Mouse (Mus musculus): ENCODE measurements around the gene Fermt3. TPM values are rescaled to one million over a fixed set of nuclear protein-coding genes. Genes with fewer than 3 reads are reported as not detected.
A peak's percentile ranks its signal among the peaks of the same experiment; 100 is the strongest.

The Fermt3 gene
- 106 and 107 TPM in 2 replicates for polyA plus RNA-seq (2015; fragmentation: Nextera tagmentation; extraction: Ambion mirVana)

- WGBS (ENCODE audit: insufficient replicate concordance), result 9% methylated on average over 5 of the region's 5 CpGs
- peak within 1 kb of the TSS; percentile 74 for H3K4me3 ChIP-seq (replicated peaks)
- peak; percentile 74 for DNase-seq
Measured at GRCm38 (mm10) chr19:7019191-7019590, at the start of gene Fermt3. TSS of gene Fermt3 (minus strand) at chr19:7019469.

GRCm38 (mm10) chr19:7068136-7068535, 48.9 kb upstream of the Fermt3 start:
- Histone ChIP-seq H3K4me3 (replicated peaks) (peak overlapping the region; percentile 21; the same call in 1 of the 2 replicates), H3K9me3 (replicated peaks) (no peaks in the 10 kb centered on the region), H3K4me2 (peak overlapping the region; percentile 60), H3K27me3 (peaks cover 51% of the 10 kb centered on the region), H3K9ac (peak overlapping the region; percentile 56; the same call in 1 of the 2 replicates), H3K4me1 (replicated peaks) (peaks cover 46% of the 10 kb centered on the region), H3K27ac (no peak overlapping the region; the same call in 1 of the 2 replicates), H3K36me3 (no peaks in the 10 kb centered on the region)
- ATAC-seq (ENCODE audit: low read depth) (no peak), DNase-seq (no peak)
- WGBS (ENCODE audit: insufficient replicate concordance), result 7% methylated on average over 14 of the region's 14 CpGs

More at GRCm38 (mm10) chr19:7019191-7019590, at the start of gene Fermt3:
- H3K9me3 ChIP-seq (replicated peaks), result no peaks in the 10 kb centered on the region
- H3K27ac ChIP-seq, result peak within 1 kb of the TSS; percentile 98
- peak; percentile 83 for ATAC-seq (ENCODE audit: low read depth)
- H3K9ac ChIP-seq, result peak within 1 kb of the TSS; percentile 92
- H3K4me1 ChIP-seq (replicated peaks), result peaks cover 53% of the 10 kb centered on the region
- peaks cover 73% of the 10 kb centered on the region for H3K36me3 ChIP-seq
- peak within 1 kb of the TSS; percentile 89 for H3K4me2 ChIP-seq
- H3K27me3 ChIP-seq, result no peaks in the 10 kb centered on the region

DNA sequence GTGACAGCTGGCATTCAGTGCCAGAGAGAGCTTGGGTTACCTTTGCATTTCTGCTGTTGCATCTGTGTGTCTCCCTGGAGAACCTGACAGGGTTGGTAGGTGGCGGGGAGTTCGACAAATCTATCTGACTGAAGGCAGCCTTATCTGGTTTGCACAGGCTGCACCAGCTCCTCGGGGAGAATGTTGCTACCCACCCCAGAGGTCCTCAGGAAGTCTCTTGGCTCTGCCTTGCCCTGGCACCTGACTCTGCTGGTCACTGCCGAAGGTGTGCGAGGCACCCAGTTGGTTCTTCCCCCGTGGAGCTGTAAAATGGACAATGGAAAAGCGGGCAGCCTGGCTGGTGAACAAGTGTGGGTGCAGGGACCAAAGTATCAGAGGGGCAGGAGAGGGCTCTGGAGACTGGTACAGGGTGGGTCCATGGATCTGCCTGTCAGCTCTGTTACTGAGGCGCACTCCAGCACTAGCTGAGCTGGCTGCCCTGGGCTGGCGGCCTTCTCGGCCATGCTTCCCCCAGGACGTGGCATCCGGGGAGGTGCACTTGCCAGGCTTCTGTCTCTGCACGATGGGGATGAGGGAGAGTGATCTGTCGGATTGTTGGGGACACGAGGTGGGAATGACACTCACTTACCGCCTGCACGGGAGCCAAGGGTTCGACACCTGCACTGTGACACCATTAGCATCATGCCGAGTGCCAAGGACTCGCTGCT, 48.2 kb upstream of the Fermt3 start:
- ATAC-seq (ENCODE audit: low read depth), result peak; percentile 86
- Histone ChIP-seq H3K9me3 (replicated peaks) (no peaks in the 10 kb centered on the region), H3K36me3 (no peaks in the 10 kb centered on the region), H3K27me3 (peaks cover 48% of the 10 kb centered on the region), H3K4me2 (peak overlapping the region; percentile 60), H3K4me3 (replicated peaks) (peak overlapping the region; percentile 21), H3K9ac (peak overlapping the region; percentile 56), H3K4me1 (replicated peaks) (peaks cover 43% of the 10 kb centered on the region), H3K27ac (peak overlapping the region; percentile 71)
- peak; percentile 66 for DNase-seq
- 22% methylated on average over 20 of the region's 20 CpGs for WGBS (ENCODE audit: insufficient replicate concordance)

DNA sequence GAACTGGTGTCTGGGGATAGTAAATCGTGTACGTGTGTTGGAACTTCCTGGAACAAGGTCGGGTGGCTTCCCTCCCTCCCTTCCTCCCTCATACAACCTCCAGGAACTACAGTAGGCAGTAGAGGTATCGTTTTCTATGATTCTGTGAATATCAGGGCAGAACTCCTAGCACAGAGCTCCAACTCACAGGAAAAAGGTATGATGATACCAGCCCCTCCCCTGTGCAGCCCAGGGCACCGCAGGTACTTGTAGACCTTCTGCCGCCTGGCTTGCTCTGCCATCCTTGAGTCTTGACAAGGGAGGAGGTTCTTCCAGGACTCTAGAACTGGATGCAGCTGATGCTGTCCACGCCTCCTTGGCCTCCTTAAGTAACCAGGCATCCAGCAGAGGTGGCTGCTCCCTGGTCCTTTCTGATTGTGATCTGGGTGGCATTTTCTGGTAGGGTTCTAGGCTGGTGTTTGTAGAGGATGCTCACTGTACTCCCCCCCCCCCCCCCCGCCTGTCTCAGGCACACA, 47.6 kb upstream of the Fermt3 start:
- Histone ChIP-seq H3K4me3 (replicated peaks) (peak overlapping the region; percentile 21; the same call in 1 of the 2 replicates), H3K27ac (peak overlapping the region; percentile 71), H3K4me2 (peak overlapping the region; percentile 60), H3K27me3 (peaks cover 42% of the 10 kb centered on the region), H3K9me3 (replicated peaks) (no peaks in the 10 kb centered on the region), H3K4me1 (replicated peaks) (peaks cover 44% of the 10 kb centered on the region), H3K36me3 (no peaks in the 10 kb centered on the region), H3K9ac (peak overlapping the region; percentile 47; the same call in 1 of the 2 replicates)
- DNase-seq (no peak), ATAC-seq (ENCODE audit: low read depth) (peak; percentile 53)
- whole genome bisulfite sequencing (ENCODE audit: insufficient replicate concordance), result 24% methylated on average over 7 of the region's 8 CpGs

GRCm38 (mm10) chr19:7066034-7066827, 47.0 kb upstream of the Fermt3 start:
- no peak for ATAC-seq (ENCODE audit: low read depth)
- Histone ChIP-seq H3K9ac (peak overlapping the region; percentile 47), H3K27ac (peak overlapping the region; percentile 71), H3K4me3 (replicated peaks) (no peak overlapping the region), H3K36me3 (no peaks in the 10 kb centered on the region), H3K4me2 (peak overlapping the region; percentile 60), H3K9me3 (replicated peaks) (no peaks in the 10 kb centered on the region), H3K27me3 (peaks cover 37% of the 10 kb centered on the region), H3K4me1 (replicated peaks) (peaks cover 50% of the 10 kb centered on the region)
- DNase-seq, result no peak
- 39% methylated on average over 15 of the region's 15 CpGs for WGBS (ENCODE audit: insufficient replicate concordance)

DNA sequence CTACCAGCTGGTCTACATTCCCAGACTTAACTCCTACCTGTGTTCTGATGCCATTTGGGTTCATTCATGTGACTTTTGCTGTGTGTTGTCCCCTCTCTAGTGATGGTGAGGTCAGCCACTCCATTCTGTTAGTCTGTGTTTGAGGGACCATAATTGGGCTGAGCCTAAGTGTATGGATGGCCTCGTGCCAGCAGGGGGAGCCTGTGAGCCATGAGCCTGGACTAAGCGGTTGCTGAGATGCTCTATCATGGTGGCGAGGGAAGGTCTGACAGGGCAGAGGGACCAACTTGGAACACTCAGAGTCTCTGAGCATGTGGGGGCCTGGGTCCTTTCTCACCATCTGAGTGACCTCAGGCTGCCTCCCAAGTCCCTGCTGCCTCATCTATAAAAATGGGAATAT, 45.3 kb upstream of the Fermt3 start:
- 6% methylated on average over 3 of the region's 3 CpGs for WGBS (ENCODE audit: insufficient replicate concordance)
- Histone ChIP-seq H3K27ac (no peak overlapping the region), H3K27me3 (peaks cover 20% of the 10 kb centered on the region), H3K4me3 (replicated peaks) (no peak overlapping the region), H3K36me3 (no peaks in the 10 kb centered on the region), H3K9me3 (replicated peaks) (no peaks in the 10 kb centered on the region), H3K4me1 (replicated peaks) (peaks cover 43% of the 10 kb centered on the region), H3K9ac (no peak overlapping the region), H3K4me2 (no peak overlapping the region)
- ATAC-seq (ENCODE audit: low read depth) (peak; percentile 30; the same call in 1 of the 2 replicates), DNase-seq (peak; percentile 68)

- 81% methylated on average over 8 of the region's 8 CpGs for WGBS (ENCODE audit: insufficient replicate concordance)
- Histone ChIP-seq H3K9ac (no peak overlapping the region), H3K27ac (no peak overlapping the region), H3K9me3 (replicated peaks) (no peaks in the 10 kb centered on the region), H3K4me1 (replicated peaks) (peaks cover 38% of the 10 kb centered on the region), H3K4me3 (replicated peaks) (no peak overlapping the region), H3K27me3 (0 out of 2 replicates have a peak, but pooled peaks cover 5% of the 10 kb centered on the region), H3K36me3 (no peaks in the 10 kb centered on the region), H3K4me2 (no peak overlapping the region)
- DNase-seq, result no peak
- no peak for ATAC-seq (ENCODE audit: low read depth)
Measured at GRCm38 (mm10) chr19:7062916-7063315, 43.6 kb upstream of the Fermt3 start.

GRCm38 (mm10) chr19:7062110-7062509, 42.8 kb upstream of the Fermt3 start:
- H3K4me2 ChIP-seq, result no peak overlapping the region
- H3K4me1 ChIP-seq (replicated peaks), result peaks cover 38% of the 10 kb centered on the region
- 79% methylated on average over 5 of the region's 5 CpGs for WGBS (ENCODE audit: insufficient replicate concordance)
- H3K4me3 ChIP-seq (replicated peaks), result no peak overlapping the region
- no peaks in the 10 kb centered on the region for H3K36me3 ChIP-seq
- no peaks in the 10 kb centered on the region for H3K27me3 ChIP-seq
- ATAC-seq (ENCODE audit: low read depth) (no peak), DNase-seq (no peak)
- H3K9ac ChIP-seq, result no peak overlapping the region
- no peaks in the 10 kb centered on the region for H3K9me3 ChIP-seq (replicated peaks)
- H3K27ac ChIP-seq, result no peak overlapping the region

DNA sequence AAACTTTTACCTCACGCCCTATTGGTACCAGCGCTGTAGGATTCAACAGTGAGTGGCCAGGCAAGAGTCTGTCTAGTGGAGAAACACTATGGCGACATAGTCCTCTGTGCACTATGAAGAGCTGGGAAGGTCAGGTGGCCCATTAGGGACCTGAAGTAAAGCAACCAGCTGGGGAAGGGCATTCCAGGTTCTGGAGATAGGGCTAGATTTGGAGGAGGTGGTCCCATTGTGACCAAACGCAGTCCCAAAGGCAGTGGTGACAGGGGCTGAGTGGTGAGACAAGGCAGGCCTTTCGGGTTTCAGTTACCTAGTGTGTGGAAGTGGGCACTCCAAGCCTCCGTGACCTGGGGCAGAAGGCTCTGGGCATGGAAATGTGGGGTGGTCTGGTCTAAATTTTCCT, 39.3 kb upstream of the Fermt3 start:
- H3K36me3 ChIP-seq, result no peaks in the 10 kb centered on the region
- no peaks in the 10 kb centered on the region for H3K9me3 ChIP-seq (replicated peaks)
- H3K4me1 ChIP-seq (replicated peaks), result peaks cover 46% of the 10 kb centered on the region
- WGBS (ENCODE audit: insufficient replicate concordance), result 65% methylated on average over 6 of the region's 6 CpGs
- DNase-seq (no peak), ATAC-seq (ENCODE audit: low read depth) (no peak)
- peak overlapping the region; percentile 72; the same call in 1 of the 2 replicates for H3K4me3 ChIP-seq (replicated peaks)
- H3K27ac ChIP-seq, result no peak overlapping the region
- H3K9ac ChIP-seq, result no peak overlapping the region
- H3K4me2 ChIP-seq, result peak overlapping the region; percentile 99
- no peaks in the 10 kb centered on the region for H3K27me3 ChIP-seq

- DNase-seq, result peak; percentile 80
- ATAC-seq (ENCODE audit: low read depth), result peak; percentile 78
- peaks cover 46% of the 10 kb centered on the region for H3K4me1 ChIP-seq (replicated peaks)
- H3K4me3 ChIP-seq (replicated peaks), result peak overlapping the region; percentile 72
- peak overlapping the region; percentile 77 for H3K9ac ChIP-seq
- 1% methylated on average over 15 of the region's 15 CpGs for WGBS (ENCODE audit: insufficient replicate concordance)
- no peaks in the 10 kb centered on the region for H3K36me3 ChIP-seq
- no peaks in the 10 kb centered on the region for H3K27me3 ChIP-seq
- peak overlapping the region; percentile 99 for H3K4me2 ChIP-seq
- no peaks in the 10 kb centered on the region for H3K9me3 ChIP-seq (replicated peaks)
- no peak overlapping the region for H3K27ac ChIP-seq
Measured at GRCm38 (mm10) chr19:7057722-7058207, 38.5 kb upstream of the Fermt3 start.
